Mouse (Mus musculus): ENCODE measurements at regions not wholly inside any gene's neighbourhood (a gene's known extent, or its start where the extent isn't known, plus 50 kb on each side); places are given as distances from the start of the nearest gene placed in this dataset.

DNA sequence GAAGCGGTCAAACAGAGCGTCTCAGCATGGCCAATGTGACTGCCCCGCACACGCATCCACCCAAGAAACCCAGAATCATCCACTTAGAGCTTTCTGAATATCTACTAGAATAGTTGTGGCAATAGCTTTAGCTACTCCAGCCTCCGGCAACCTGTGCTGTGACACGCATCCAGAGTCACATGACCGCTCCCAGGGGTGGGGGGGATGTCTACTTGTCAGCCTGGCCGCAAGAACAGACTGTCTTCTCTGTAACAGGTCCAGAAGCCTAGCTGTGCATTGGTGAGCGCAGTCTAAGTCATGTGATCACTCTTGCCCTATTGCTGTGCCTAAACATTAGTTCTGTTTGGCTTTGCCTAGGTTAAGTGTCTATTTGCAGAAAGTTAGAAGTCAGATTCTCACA is 137.5 kb downstream of the Zfp706 start:
- TF ChIP-seq CTCF (IDR thresholded peaks at IDR 0.05; ENCODE audit: extremely low read depth, insufficient read length, insufficient replicate concordance, low read depth, low read length) (no peak), POLR2A (IDR thresholded peaks at IDR 0.05; ENCODE audit: low read depth, low read length) (no peak)
